Mouse (Mus musculus) macrophage (primary cell): ENCODE measurements around the gene Mthfs. TPM values are rescaled to one million over a fixed set of nuclear protein-coding genes. Genes with fewer than 3 reads are reported as not detected.
A peak's percentile ranks its signal among the peaks of the same experiment; 100 is the strongest.
"Not testable (repeated sequence)": the region's sequence is repeated elsewhere in the genome, so short reads cannot be mapped to it uniquely, and the experiment has no call there.

Experiments
- H3K27ac ChIP-seq: fragments of 350-480 bp; formaldehyde crosslinking; 2 replicates; pipeline ENCODE4 v1.9.0; 2021
- H3K36me3 ChIP-seq: fragments of 350-480 bp; formaldehyde crosslinking; 2 replicates; pipeline ENCODE4 v1.9.0; 2021; ENCODE audit errors: inconsistent target
- H3K4me3 ChIP-seq: fragments of 350-480 bp; formaldehyde crosslinking; 2 replicates; pipeline ENCODE4 v1.9.0; 2021; ENCODE audit errors: inconsistent target
- H3K79me2 ChIP-seq: fragments of 350-480 bp; formaldehyde crosslinking; 2 replicates; pipeline ENCODE4 v1.9.0; 2021; ENCODE audit errors: inconsistent target
- WGBS: methylation state at CpG from one replicate; pipeline ENCODE4 v1.1.7; 2026; ENCODE audit warnings: inconsistent platforms; ENCODE audit not compliant: missing documents; 5-methylcytosine and 5-hydroxymethylcytosine counted together
- polyA plus RNA-seq: library from polyadenylated mRNA; stranded (reverse); fragments of 250-400 nt; gene quantifications from 3 replicates; pipeline ENCODE4 v1.2.4, GENCODE M21; 2018; ENCODE audit warnings: inconsistent platforms

Mthfs gene
- polyA plus RNA-seq, 1 experiment from 2014 or later = 115 TPM

DNA sequence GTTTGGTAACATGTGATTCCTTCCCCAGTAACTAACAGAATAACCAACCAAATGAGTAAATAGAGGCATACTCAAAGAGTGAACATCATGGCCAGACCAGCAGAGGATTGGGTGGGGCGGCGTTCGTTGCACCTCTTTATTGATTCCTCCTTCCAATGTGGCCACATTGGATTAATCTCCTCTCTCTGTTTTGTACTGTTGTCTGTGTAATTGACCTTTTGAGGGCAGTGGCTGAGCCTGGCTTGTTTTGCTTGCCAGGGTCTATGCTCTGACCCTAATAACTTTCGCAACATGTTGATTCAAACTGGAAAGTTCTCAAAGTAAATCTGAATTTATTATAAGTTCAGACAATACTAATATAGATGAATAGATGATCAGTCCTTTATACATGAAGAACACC is 9.2 kb downstream of the Mthfs start:
- H3K36me3 ChIP-seq, H3K4me3 ChIP-seq: not testable (repeated sequence)
- peaks cover 72% of the 10 kb centered on the region; the same call in 1 of the 2 replicates for H3K79me2 ChIP-seq
- no CpG with 5 or more reads among the region's 4 CpGs for WGBS
- peak overlapping the region; percentile 92 for H3K27ac ChIP-seq

GRCm38 (mm10) chr9:89220704-89221287 is 10.3 kb downstream of the Mthfs start:
- H3K36me3 ChIP-seq, H3K4me3 ChIP-seq: not testable (repeated sequence)
- H3K79me2 ChIP-seq = peaks cover 73% of the 10 kb centered on the region; the same call in 1 of the 2 replicates
- peak overlapping the region; percentile 92 for H3K27ac ChIP-seq
- WGBS = 0% methylated on average over 3 of the region's 6 CpGs

DNA sequence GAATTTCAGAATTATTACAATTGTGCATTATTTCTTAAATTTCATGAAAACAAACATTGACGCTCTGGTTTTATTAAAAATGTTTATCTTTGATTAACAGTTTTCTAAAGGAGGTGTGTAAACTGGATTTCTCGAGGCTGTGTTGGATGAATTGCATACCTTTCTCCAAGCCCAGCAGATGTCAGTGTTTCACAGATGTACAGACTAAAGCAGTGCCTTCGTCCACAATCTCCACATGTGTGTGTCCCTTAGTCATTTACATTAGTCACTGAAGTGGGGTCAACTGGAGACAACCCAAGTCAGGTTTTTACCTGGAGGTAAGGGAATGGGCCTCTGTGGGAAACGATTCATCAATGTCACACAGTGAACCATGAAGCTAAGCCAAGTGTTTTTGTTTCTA is 15.6 kb downstream of the Mthfs start:
- peaks cover 40% of the 10 kb centered on the region; the same call in 1 of the 2 replicates for H3K79me2 ChIP-seq
- 84% methylated on average over 4 of the region's 4 CpGs for WGBS
- H3K4me3 ChIP-seq = no peak overlapping the region
- no peaks in the 10 kb centered on the region for H3K36me3 ChIP-seq
- no peak overlapping the region for H3K27ac ChIP-seq

DNA sequence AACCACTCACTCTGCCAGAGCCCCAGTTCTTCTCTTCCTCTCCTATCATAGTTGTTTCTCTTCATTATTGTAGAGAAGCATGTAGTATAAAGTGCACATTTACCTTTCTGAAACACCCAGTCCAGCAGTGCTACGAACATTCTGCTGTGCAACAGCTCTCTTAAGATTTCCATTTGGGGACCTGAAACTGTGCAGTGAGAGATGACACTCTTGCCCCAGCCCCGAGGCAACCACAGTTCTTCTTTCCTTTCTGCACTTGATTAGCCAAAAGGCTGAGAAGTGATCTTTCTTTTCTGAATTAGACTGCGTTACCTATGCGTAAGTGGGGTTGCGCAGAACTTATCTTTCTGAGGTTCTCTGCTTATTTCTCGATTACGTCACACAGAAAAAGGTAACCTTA is 17.6 kb downstream of the Mthfs start:
- H3K36me3 ChIP-seq = no peaks in the 10 kb centered on the region
- H3K27ac ChIP-seq = peak overlapping the region; percentile 22; the same call in 1 of the 2 replicates
- peaks cover 31% of the 10 kb centered on the region; the same call in 1 of the 2 replicates for H3K79me2 ChIP-seq
- no peak overlapping the region for H3K4me3 ChIP-seq
- 65% methylated on average over 7 of the region's 7 CpGs for WGBS

DNA sequence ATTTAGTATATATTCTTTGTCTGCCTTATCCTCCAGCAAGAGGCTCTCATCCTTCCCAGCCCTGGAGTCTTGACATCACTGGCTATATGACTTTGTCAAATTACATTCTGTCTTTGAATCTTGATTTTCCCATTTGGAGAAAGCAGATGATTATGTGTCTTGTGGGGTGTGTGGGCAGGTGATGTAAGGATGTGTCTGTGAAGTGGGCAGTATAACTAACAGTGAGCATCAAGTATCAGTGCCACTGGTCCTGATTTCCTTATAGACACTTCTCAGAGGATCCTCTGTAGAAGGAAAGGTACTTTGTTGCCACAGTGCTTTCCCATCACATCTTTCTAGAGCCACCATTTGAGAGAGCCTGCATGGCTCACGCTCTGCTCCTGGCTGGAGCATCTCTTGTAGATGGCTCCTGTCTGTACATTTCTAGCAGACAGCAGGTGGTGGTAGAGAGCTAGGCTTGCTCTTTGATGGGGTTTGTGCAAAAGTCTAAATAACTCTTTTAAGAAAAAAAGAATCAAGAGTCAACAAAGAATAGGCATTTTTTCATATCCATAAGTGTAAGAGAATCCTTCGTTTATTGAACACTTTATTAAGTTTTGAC is 20.5 kb downstream of the Mthfs start:
- not testable (repeated sequence) for H3K27ac ChIP-seq, H3K36me3 ChIP-seq, H3K4me3 ChIP-seq, H3K79me2 ChIP-seq
- WGBS = 63% methylated on average over 1 of the region's 2 CpGs

DNA sequence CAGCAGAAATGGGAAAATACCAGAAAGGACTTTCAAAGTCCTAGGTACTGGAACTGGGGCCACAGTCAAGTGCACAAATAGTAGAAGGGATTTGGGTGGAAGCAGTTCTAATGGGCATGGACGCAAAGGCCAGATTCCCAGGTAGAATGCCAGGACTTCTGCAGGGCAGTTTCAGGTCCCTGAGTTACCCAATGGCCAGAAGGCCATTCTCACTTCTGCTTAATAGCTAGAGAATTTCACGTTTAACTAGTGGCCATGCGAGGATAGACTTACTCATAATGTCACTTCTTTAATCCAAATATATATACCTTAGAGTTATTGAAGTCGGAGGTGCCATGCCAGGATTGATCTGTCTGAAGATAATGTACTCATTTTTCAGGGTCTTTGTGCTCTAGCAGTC is 26.7 kb downstream of the Mthfs start:
- 55% methylated on average over 4 of the region's 4 CpGs for WGBS
- H3K79me2 ChIP-seq, H3K27ac ChIP-seq, H3K4me3 ChIP-seq, H3K36me3 ChIP-seq: not testable (repeated sequence)

GRCm38 (mm10) chr9:89238976-89239505 is 28.6 kb downstream of the Mthfs start:
- WGBS = 100% methylated on average over 1 of the region's 5 CpGs
- H3K79me2 ChIP-seq, H3K27ac ChIP-seq, H3K4me3 ChIP-seq, H3K36me3 ChIP-seq: not testable (repeated sequence)

- not testable (repeated sequence) for H3K36me3 ChIP-seq
Measured at GRCm38 (mm10) chr9:89240516-89241019, 30.1 kb downstream of the Mthfs start.

DNA sequence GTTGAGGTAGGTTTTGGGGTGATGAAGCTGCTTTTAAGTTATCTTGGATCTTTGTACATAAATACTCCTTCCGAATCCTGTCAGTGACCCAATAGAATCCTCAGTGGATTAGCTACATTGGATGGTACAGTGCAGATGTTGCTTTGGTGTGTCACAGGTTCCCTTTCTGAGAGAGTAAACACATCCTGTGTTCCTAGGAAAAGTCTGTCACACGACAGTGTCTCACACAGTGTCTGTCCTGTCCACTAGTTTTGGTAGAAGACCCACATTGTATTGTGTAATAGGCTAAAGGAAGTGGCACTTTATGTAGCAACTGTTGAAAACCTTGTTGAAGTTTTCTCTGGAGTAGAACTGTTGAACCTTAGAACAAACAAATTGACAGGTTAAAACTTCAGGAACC is 42.9 kb downstream of the Mthfs start:
- H3K36me3 ChIP-seq = peaks cover 2% of the 10 kb centered on the region; the same call in 1 of the 2 replicates
- 27% methylated on average over 2 of the region's 2 CpGs for WGBS
- no peak overlapping the region for H3K4me3 ChIP-seq
- peaks cover 15% of the 10 kb centered on the region; the same call in 1 of the 2 replicates for H3K79me2 ChIP-seq
- peak overlapping the region; percentile 97 for H3K27ac ChIP-seq

More at GRCm38 (mm10) chr9:89240516-89241019, 30.1 kb downstream of the Mthfs start:
- H3K79me2 ChIP-seq, H3K4me3 ChIP-seq, H3K27ac ChIP-seq: not testable (repeated sequence)
- WGBS = no CpG with 5 or more reads among the region's 3 CpGs

GRCm38 (mm10) chr9:89256556-89257335 is 46.3 kb downstream of the Mthfs start:
- 2% methylated on average over 9 of the region's 12 CpGs for WGBS
- no peaks in the 10 kb centered on the region for H3K36me3 ChIP-seq
- no peak overlapping the region for H3K4me3 ChIP-seq
- H3K79me2 ChIP-seq = peaks cover 32% of the 10 kb centered on the region; the same call in 1 of the 2 replicates
- peak overlapping the region; percentile 97 for H3K27ac ChIP-seq

DNA sequence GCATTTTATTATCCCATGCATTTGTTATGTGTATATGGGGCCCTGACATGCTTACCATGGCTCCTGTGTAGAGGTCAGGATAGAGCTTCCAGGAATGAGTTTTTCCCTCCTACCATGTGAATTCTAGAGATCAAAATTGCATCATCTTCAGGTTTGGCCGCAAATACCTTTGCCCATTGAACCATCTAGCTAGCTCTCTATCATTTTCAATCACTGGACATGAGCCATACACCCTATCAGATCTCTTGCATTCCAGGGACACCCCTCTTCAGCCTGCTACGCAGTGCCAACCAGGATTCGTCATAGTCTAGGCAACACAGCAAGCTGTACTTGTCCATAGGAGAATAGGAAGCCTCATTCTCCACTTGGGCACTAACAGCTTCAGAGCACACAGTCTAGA is 53.5 kb downstream of the Mthfs start:
- 97% methylated on average over 3 of the region's 3 CpGs for WGBS
- peaks cover 55% of the 10 kb centered on the region; the same call in 1 of the 2 replicates for H3K79me2 ChIP-seq
- no peak overlapping the region for H3K4me3 ChIP-seq
- no peaks in the 10 kb centered on the region for H3K36me3 ChIP-seq
- peak overlapping the region; percentile 22 for H3K27ac ChIP-seq

DNA sequence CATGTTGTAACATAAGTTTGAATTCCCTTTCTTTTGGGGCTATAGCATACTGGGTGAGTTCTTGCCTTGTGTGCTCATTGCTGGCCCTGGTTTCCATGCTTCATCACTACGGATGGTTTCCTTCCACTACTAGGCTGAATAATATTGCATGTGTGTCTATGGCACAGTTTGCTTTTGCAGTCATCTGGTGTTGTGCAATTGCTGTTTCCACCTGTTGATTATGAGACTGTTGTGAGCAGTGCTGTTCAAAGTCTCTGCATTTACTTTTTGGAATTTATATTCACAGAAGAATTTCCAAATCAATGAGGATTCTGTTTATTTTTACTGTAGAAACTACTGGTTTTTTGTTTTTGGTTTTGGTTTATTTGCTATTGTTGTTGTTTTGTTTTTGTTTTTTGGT is 54.1 kb downstream of the Mthfs start:
- 58% methylated on average over 1 of the region's 1 CpGs for WGBS
- peaks cover 49% of the 10 kb centered on the region; the same call in 1 of the 2 replicates for H3K79me2 ChIP-seq
- no peak overlapping the region for H3K4me3 ChIP-seq
- H3K27ac ChIP-seq = peak overlapping the region; percentile 22
- no peaks in the 10 kb centered on the region for H3K36me3 ChIP-seq

GRCm38 (mm10) chr9:89267093-89267492 is 56.6 kb downstream of the Mthfs start:
- H3K36me3 ChIP-seq = no peaks in the 10 kb centered on the region
- no peak overlapping the region for H3K4me3 ChIP-seq
- H3K79me2 ChIP-seq = peaks cover 42% of the 10 kb centered on the region; the same call in 1 of the 2 replicates
- 13% methylated on average over 4 of the region's 4 CpGs for WGBS
- H3K27ac ChIP-seq = peak overlapping the region; percentile 100

DNA sequence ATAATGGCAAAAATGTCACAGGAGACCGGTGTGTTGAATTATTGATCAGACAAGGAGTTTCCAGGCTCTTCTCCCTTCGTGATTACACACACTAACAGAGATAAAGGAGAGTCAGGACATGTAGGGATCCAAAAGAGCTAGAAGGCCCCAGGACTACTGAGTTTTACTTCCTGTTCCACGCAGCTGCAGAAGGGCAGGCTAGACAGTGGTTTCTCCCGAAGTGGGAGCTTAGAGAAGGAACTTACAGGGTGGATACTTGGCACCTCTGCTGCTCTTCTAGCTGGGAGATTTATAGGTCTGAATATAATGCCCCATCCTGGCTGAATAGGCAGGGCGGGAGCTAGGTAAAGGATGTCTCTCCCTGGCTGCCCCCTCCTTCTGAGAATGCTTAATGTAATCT is 57.1 kb downstream of the Mthfs start:
- Histone ChIP-seq H3K27ac (peak overlapping the region; percentile 100), H3K36me3 (no peaks in the 10 kb centered on the region), H3K79me2 (peaks cover 38% of the 10 kb centered on the region; the same call in 1 of the 2 replicates), H3K4me3 (no peak overlapping the region)
- 37% methylated on average over 5 of the region's 5 CpGs for WGBS
